Mouse (Mus musculus): Measurements from ENCODE around the gene Rin2. TPM values are rescaled to one million over a fixed set of nuclear protein-coding genes. Genes with fewer than 3 reads are reported as not detected.

Gene Rin2
- polyA plus RNA-seq, 2 experiments = 38.1 to 49.7 TPM

GRCm38 (mm10) chr2:145798954-145799353 is 123.9 kb downstream of the Rin2 start:
- Histone ChIP-seq H3K4me1 (ENCODE audit: control insufficient read depth, insufficient read depth, low read length) (0 out of 2 replicates have a peak, but pooled peaks cover 4% of the 10 kb centered on the region), H3K4me3 (replicated peaks; ENCODE audit: low read length) (no peak overlapping the region), H3K4me2 (replicated peaks; ENCODE audit: low read depth, low read length, severe bottlenecking) (no peak overlapping the region), H3K9ac (ENCODE audit: low read depth, low read length, severe bottlenecking) (no peak overlapping the region), H3K27ac (replicated peaks; ENCODE audit: low read depth, low read length) (no peak overlapping the region), H3K27me3 (ENCODE audit: control insufficient read depth, insufficient read depth, low read length) (no peaks in the 10 kb centered on the region), H3K36me3 (ENCODE audit: control insufficient read depth, insufficient read depth, low read length) (no peaks in the 10 kb centered on the region; the same call in 1 of the 2 replicates), H3K9me3 (ENCODE audit: control insufficient read depth, low read length) (no peaks in the 10 kb centered on the region)
- WGBS = 79% methylated on average over 3 of the region's 3 CpGs
- TF ChIP-seq POLR2A (IDR thresholded peaks at IDR 0.05; ENCODE audit: borderline replicate concordance, extremely low read depth, insufficient read depth, insufficient read length) = no peak
- DNase-seq (ENCODE audit: low spot score) (no peak), ATAC-seq (ENCODE audit: low FRiP score, low read depth) (no peak)

- no peak overlapping the region for H3K27ac ChIP-seq (replicated peaks; ENCODE audit: low read depth, low read length)
- DNase-seq (ENCODE audit: low spot score) = peak; percentile 8
- WGBS = 43% methylated on average over 9 of the region's 9 CpGs
Measured at GRCm38 (mm10) chr2:145801322-145802052, 126.5 kb downstream of the Rin2 start.

GRCm38 (mm10) chr2:145802626-145803025 is 127.6 kb downstream of the Rin2 start:
- Histone ChIP-seq H3K36me3 (ENCODE audit: control insufficient read depth, insufficient read depth, low read length) (no peaks in the 10 kb centered on the region; the same call in 1 of the 2 replicates), H3K4me1 (ENCODE audit: control insufficient read depth, insufficient read depth, low read length) (0 out of 2 replicates have a peak, but pooled peaks cover 2% of the 10 kb centered on the region), H3K4me3 (replicated peaks; ENCODE audit: low read length) (no peak overlapping the region), H3K9ac (ENCODE audit: low read depth, low read length, severe bottlenecking) (no peak overlapping the region), H3K27ac (replicated peaks; ENCODE audit: low read depth, low read length) (no peak overlapping the region), H3K27me3 (ENCODE audit: control insufficient read depth, insufficient read depth, low read length) (no peaks in the 10 kb centered on the region), H3K9me3 (ENCODE audit: control insufficient read depth, low read length) (peaks cover 5% of the 10 kb centered on the region; the same call in 1 of the 2 replicates), H3K4me2 (replicated peaks; ENCODE audit: low read depth, low read length, severe bottlenecking) (no peak overlapping the region)
- no peak for TF ChIP-seq POLR2A (IDR thresholded peaks at IDR 0.05; ENCODE audit: borderline replicate concordance, extremely low read depth, insufficient read depth, insufficient read length)
- 81% methylated on average over 2 of the region's 2 CpGs for WGBS
- no peak for ATAC-seq (ENCODE audit: low FRiP score, low read depth)
- DNase-seq (ENCODE audit: low spot score) = no peak

More at GRCm38 (mm10) chr2:145801322-145802052, 126.5 kb downstream of the Rin2 start:
- Histone ChIP-seq H3K36me3 (ENCODE audit: control insufficient read depth, insufficient read depth, low read length) (no peaks in the 10 kb centered on the region; the same call in 1 of the 2 replicates), H3K9me3 (ENCODE audit: control insufficient read depth, low read length) (peaks cover 5% of the 10 kb centered on the region; the same call in 1 of the 2 replicates), H3K4me2 (replicated peaks; ENCODE audit: low read depth, low read length, severe bottlenecking) (no peak overlapping the region), H3K9ac (ENCODE audit: low read depth, low read length, severe bottlenecking) (no peak overlapping the region), H3K4me3 (replicated peaks; ENCODE audit: low read length) (no peak overlapping the region), H3K27me3 (ENCODE audit: control insufficient read depth, insufficient read depth, low read length) (no peaks in the 10 kb centered on the region), H3K4me1 (ENCODE audit: control insufficient read depth, insufficient read depth, low read length) (0 out of 2 replicates have a peak, but pooled peaks cover 2% of the 10 kb centered on the region)
- no peak for TF ChIP-seq POLR2A (IDR thresholded peaks at IDR 0.05; ENCODE audit: borderline replicate concordance, extremely low read depth, insufficient read depth, insufficient read length)
- ATAC-seq (ENCODE audit: low FRiP score, low read depth) = no peak

DNA sequence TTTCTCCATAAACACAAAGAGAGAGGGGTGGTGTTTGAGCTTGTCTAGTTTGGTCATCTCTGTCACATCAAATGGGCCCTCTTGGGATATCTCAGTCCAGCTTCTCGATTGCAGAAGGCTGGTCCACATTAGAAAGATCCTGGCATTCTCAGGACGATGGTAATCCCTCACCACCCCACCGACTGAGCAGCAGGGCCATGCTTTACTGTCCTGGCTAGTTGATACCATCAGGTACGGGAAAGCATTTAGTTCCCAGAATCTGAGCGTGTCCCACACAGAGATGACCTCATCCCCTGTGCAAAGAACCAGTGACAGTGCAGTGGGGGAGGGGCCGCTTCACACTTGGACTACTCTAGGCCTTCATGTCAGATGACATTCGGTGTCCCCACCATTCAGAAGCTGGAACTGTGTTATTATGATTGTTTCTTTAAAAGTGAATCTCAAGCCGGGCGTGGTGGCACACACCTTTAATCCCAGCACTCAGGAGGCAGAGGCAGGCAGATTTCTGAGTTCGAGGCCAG is 128.9 kb downstream of the Rin2 start:
- no peak for ATAC-seq (ENCODE audit: low FRiP score, low read depth)
- TF ChIP-seq POLR2A (IDR thresholded peaks at IDR 0.05; ENCODE audit: borderline replicate concordance, extremely low read depth, insufficient read depth, insufficient read length) = no peak

GRCm38 (mm10) chr2:145804524-145804923 is 129.5 kb downstream of the Rin2 start:
- Histone ChIP-seq H3K36me3 (ENCODE audit: control insufficient read depth, insufficient read depth, low read length) (no peaks in the 10 kb centered on the region; the same call in 1 of the 2 replicates), H3K4me3 (replicated peaks; ENCODE audit: low read length) (no peak overlapping the region), H3K9ac (ENCODE audit: low read depth, low read length, severe bottlenecking) (no peak overlapping the region), H3K4me1 (ENCODE audit: control insufficient read depth, insufficient read depth, low read length) (0 out of 2 replicates have a peak, but pooled peaks cover 2% of the 10 kb centered on the region), H3K27me3 (ENCODE audit: control insufficient read depth, insufficient read depth, low read length) (no peaks in the 10 kb centered on the region), H3K9me3 (ENCODE audit: control insufficient read depth, low read length) (peaks cover 5% of the 10 kb centered on the region; the same call in 1 of the 2 replicates), H3K27ac (replicated peaks; ENCODE audit: low read depth, low read length) (no peak overlapping the region), H3K4me2 (replicated peaks; ENCODE audit: low read depth, low read length, severe bottlenecking) (no peak overlapping the region)
- no peak for ATAC-seq (ENCODE audit: low FRiP score, low read depth)
- no peak for TF ChIP-seq POLR2A (IDR thresholded peaks at IDR 0.05; ENCODE audit: borderline replicate concordance, extremely low read depth, insufficient read depth, insufficient read length)
- WGBS = 86% methylated on average over 6 of the region's 6 CpGs
- DNase-seq (ENCODE audit: low spot score) = no peak

More for the DNA sequence above, 128.9 kb downstream of the Rin2 start:
- 91% methylated on average over 10 of the region's 10 CpGs for WGBS
- Histone ChIP-seq H3K4me2 (replicated peaks; ENCODE audit: low read depth, low read length, severe bottlenecking) (no peak overlapping the region), H3K4me1 (ENCODE audit: control insufficient read depth, insufficient read depth, low read length) (0 out of 2 replicates have a peak, but pooled peaks cover 2% of the 10 kb centered on the region), H3K4me3 (replicated peaks; ENCODE audit: low read length) (no peak overlapping the region), H3K27me3 (ENCODE audit: control insufficient read depth, insufficient read depth, low read length) (no peaks in the 10 kb centered on the region), H3K9ac (ENCODE audit: low read depth, low read length, severe bottlenecking) (no peak overlapping the region), H3K36me3 (ENCODE audit: control insufficient read depth, insufficient read depth, low read length) (no peaks in the 10 kb centered on the region; the same call in 1 of the 2 replicates), H3K9me3 (ENCODE audit: control insufficient read depth, low read length) (peaks cover 5% of the 10 kb centered on the region; the same call in 1 of the 2 replicates), H3K27ac (replicated peaks; ENCODE audit: low read depth, low read length) (no peak overlapping the region)
- no peak for DNase-seq (ENCODE audit: low spot score)

All from limb, embryonic 14.5 days (tissue).